Mouse (Mus musculus): ENCODE data around the gene Ackr3. TPM values are rescaled to one million over a fixed set of nuclear protein-coding genes. Genes with fewer than 3 reads are reported as not detected.

Gene Ackr3
- total RNA-seq (2023; ENCODE audit: inconsistent age) = 10.5 to 13.8 TPM (median 12.5 TPM) in 4 replicates

GRCm38 (mm10) chr1:90203783-90204690 lies at the start of gene Ackr3:
Ackr3 (plus strand) TSS chr1:90203980.

Other genes with a start within 250 kb of the Ackr3 start
- gene Asb18, start 189.3 kb upstream of the Ackr3 start, total RNA-seq (2023; ENCODE audit: inconsistent age) = 0.16 TPM in 1 of 4 replicates, not detected in the others
- gene Iqca, start 50.6 kb upstream of the Ackr3 start, total RNA-seq (2023; ENCODE audit: inconsistent age) = not detected in 4 replicates

All from B cell, adult (primary cell).